Mouse (Mus musculus) spleen, adult 2 months (tissue): ENCODE measurements around the gene Catsperg2. TPM values are rescaled to one million over a fixed set of nuclear protein-coding genes. Genes with fewer than 3 reads are reported as not detected.
A peak's percentile ranks its signal among the peaks of the same experiment; 100 is the strongest.
"Not testable (repeated sequence)": the region's sequence is repeated elsewhere in the genome, so short reads cannot be mapped to it uniquely, and the experiment has no call there.

Experiments used
- DNase-seq, 2 experiments: peaks; one replicate each; pipeline versions ENCODE4 v3.0.0 to v3.0.0-alpha.2; 2012 to 2021; ENCODE audit warnings: low spot score in 2 of 2, low read depth in 1 of 2
- H3K27ac ChIP-seq: fragments of 200-500 bp; 2 replicates; pipeline ENCODE4 v1.5.1; 2012; ENCODE audit warnings: low read length, inconsistent platforms; ENCODE audit not compliant: insufficient read depth
- H3K27me3 ChIP-seq: fragments of 200-500 bp; 2 replicates; pipeline ENCODE4 v1.6.1; 2012; ENCODE audit warnings: mild to moderate bottlenecking, moderate library complexity, low read length, inconsistent platforms; ENCODE audit not compliant: control insufficient read depth, insufficient read depth
- H3K36me3 ChIP-seq: fragments of 200-500 bp; 2 replicates; pipeline ENCODE4 v1.6.1; 2012; ENCODE audit warnings: mild to moderate bottlenecking, low read length, inconsistent platforms; ENCODE audit not compliant: control insufficient read depth, insufficient read depth
- H3K4me1 ChIP-seq: fragments of 200-500 bp; 2 replicates; pipeline ENCODE4 v1.6.1; 2011; ENCODE audit warnings: inconsistent platforms; ENCODE audit not compliant: control insufficient read depth, insufficient read depth, insufficient read length
- H3K4me3 ChIP-seq: fragments of 200-500 bp; 2 replicates; pipeline ENCODE4 v1.5.1; 2011; ENCODE audit warnings: mild to moderate bottlenecking, inconsistent platforms; ENCODE audit not compliant: insufficient read depth, insufficient read length; ENCODE audit errors: extremely low read depth
- CTCF ChIP-seq: fragments of 200-500 bp; IDR thresholded peaks from 2 replicates; pipeline ENCODE4 v1.5.1; 2011; ENCODE audit warnings: mild to moderate bottlenecking, inconsistent platforms; ENCODE audit not compliant: insufficient read depth, insufficient read length, insufficient replicate concordance; ENCODE audit errors: extremely low read depth
- POLR2A ChIP-seq: fragments of 200-500 bp; IDR thresholded peaks from 2 replicates; pipeline ENCODE4 v1.6.1; 2011; ENCODE audit warnings: low read depth, low read length, inconsistent platforms
- WGBS: fragments of 180-500 bp; shearing (Covaris S2); methylation state at CpG from one replicate; pipeline ENCODE4 v1.1.7; 2018; 5-methylcytosine and 5-hydroxymethylcytosine counted together
- polyA plus RNA-seq: library from polyadenylated mRNA; depleted of rRNA; stranded (reverse); fragments of >200 nt; gene quantifications from 2 replicates; pipeline ENCODE4 v1.2.3, GENCODE M21; 2012

The Catsperg2 gene
- polyA plus RNA-seq, 1 experiment, result 0.13 TPM

DNA sequence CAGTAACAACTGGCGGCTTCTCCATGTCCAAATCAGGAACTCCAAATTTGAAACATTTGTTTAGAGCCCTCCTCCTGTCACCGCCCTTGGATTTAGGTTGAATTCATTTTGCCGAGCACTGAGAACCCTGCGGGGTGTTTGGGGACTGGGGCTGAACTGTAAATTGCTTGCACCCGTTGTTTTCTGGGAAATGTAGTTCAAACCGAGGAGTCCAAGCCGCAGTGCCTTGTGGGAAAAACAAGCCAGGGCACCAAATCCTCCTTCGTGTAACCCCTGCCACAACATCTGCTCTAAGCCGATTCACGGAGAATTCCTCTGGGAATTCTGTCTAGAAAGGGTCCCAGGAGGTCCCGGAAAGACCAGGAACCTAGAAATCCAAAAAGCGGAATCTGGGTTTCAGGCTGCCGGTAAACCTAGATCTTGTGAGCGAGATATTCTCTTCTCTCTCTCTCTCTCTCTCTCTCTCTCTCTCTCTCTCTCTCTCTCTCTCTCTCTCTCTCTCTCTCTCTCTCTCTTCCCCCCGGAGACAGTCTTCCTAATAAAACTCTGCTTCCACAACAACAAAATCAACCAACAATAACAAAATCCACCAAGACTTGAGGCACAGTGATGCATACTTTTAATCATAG lies 40.3 kb upstream of the Catsperg2 start:
- Histone ChIP-seq H3K4me3 (peak overlapping the region; percentile 58), H3K4me1 (peaks cover 6% of the 10 kb centered on the region; the same call in 1 of the 2 replicates), H3K36me3 (0 out of 2 replicates have a peak, but pooled peaks cover 4% of the 10 kb centered on the region), H3K27ac (peak overlapping the region; percentile 55), H3K27me3 (no peaks in the 10 kb centered on the region)
- DNase-seq, result peak; percentile 57 to 80
- under 1% methylated on average over 15 of the region's 15 CpGs for WGBS
- TF ChIP-seq CTCF (no peak), POLR2A (no peak)

DNA sequence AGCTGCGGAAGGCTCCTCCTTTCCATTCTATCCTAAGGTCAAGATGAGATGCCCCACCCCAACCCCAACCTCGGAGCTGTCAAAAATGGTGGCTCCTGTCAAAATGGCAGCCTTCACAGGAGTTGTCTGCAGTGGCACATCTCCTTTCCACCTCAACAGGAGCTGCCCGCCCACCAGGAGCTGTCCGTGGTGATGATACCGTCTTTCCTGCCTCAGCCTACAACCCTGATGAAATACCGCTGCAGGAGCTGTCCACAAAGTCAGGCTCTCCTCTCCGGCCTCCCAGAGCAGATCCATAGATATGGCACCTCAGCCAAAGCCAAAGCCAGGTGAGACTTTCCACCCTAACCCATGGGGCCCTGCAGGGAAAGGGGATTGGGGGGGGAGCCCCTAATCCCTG lies 37.9 kb upstream of the Catsperg2 start:
- no peak for DNase-seq
- Histone ChIP-seq H3K27ac (no peak overlapping the region), H3K27me3 (no peaks in the 10 kb centered on the region), H3K4me3 (no peak overlapping the region), H3K4me1 (peaks cover 6% of the 10 kb centered on the region; the same call in 1 of the 2 replicates), H3K36me3 (no peaks in the 10 kb centered on the region)
- WGBS, result 91% methylated on average over 7 of the region's 7 CpGs
- TF ChIP-seq CTCF (no peak), POLR2A (no peak)

DNA sequence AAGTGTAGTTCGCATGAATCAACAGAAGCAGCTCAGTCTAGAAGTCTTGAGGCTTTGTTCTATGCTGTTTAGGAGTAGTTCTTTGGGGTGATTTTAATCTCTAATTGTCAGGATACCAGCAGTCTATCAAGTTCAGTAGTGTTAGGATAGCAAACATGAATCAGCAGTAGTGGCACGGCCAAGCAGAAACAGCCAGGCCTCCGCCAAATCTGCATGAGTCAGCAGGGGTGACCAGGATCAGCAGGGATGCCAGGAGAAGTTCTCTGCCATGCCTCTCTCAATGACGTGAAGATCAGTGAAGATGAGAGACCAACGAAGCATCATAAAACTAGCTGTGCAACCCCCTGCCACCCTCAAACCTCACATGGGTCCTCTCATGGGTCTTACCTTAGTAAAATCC lies 33.6 kb upstream of the Catsperg2 start:
- H3K4me1 ChIP-seq, result no peaks in the 10 kb centered on the region
- TF ChIP-seq POLR2A (no peak), CTCF (no peak)
- no peaks in the 10 kb centered on the region for H3K36me3 ChIP-seq
- H3K27ac ChIP-seq, result no peak overlapping the region
- DNase-seq, result no peak
- H3K27me3 ChIP-seq, result no peaks in the 10 kb centered on the region
- H3K4me3 ChIP-seq, result no peak overlapping the region
- WGBS, result 87% methylated on average over 5 of the region's 5 CpGs

DNA sequence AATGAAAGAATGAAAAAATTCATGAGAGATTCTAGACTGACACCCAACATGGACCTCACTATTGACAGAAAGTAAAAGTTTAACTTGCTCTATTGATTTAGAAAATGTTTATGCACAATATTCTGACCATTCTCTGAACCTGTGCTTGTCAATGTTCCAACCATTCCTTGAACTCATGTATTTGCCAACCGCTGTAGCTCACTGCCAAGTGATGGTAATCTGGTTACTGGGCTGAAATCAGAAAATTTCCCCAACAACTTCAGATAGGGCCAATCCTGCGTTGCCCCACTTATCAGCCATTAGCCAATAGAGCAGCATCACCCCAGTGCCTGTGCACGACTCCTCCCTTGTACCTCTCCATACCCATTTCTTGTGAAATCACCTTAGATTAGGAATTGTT lies 15.4 kb upstream of the Catsperg2 start:
- Histone ChIP-seq H3K27ac (no peak overlapping the region), H3K4me1 (no peaks in the 10 kb centered on the region), H3K4me3 (no peak overlapping the region), H3K36me3 (no peaks in the 10 kb centered on the region), H3K27me3 (no peaks in the 10 kb centered on the region)
- TF ChIP-seq CTCF, result no peak
- TF ChIP-seq POLR2A, result no peak
- DNase-seq, result no peak
- WGBS, result 80% methylated on average over 3 of the region's 3 CpGs

DNA sequence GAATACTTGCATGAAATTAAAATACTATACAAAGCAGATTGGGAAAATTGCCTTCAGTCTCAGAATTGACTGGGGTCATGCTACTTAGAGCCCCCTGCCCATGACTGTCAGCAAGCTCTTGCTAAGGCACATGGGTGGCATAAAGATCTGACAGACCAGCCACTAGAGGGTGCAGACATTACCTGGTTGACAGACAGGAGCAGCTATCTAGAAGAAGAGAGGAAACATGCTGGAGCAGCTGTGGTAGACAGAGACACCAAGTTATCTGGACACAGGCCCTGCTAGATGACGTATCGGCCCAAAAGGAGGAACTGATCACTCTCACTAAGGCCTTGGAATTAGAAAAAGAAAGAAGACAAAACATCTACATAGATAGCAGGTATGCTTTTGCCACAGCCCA lies 1.2 kb upstream of the Catsperg2 start:
- no peaks in the 10 kb centered on the region for H3K27me3 ChIP-seq
- no peaks in the 10 kb centered on the region for H3K4me1 ChIP-seq
- TF ChIP-seq POLR2A, result no peak
- 61% methylated on average over 2 of the region's 2 CpGs for WGBS
- DNase-seq, result no peak
- H3K4me3 ChIP-seq, result no peak overlapping the region
- H3K27ac ChIP-seq, result no peak overlapping the region
- H3K36me3 ChIP-seq, result no peaks in the 10 kb centered on the region

DNA sequence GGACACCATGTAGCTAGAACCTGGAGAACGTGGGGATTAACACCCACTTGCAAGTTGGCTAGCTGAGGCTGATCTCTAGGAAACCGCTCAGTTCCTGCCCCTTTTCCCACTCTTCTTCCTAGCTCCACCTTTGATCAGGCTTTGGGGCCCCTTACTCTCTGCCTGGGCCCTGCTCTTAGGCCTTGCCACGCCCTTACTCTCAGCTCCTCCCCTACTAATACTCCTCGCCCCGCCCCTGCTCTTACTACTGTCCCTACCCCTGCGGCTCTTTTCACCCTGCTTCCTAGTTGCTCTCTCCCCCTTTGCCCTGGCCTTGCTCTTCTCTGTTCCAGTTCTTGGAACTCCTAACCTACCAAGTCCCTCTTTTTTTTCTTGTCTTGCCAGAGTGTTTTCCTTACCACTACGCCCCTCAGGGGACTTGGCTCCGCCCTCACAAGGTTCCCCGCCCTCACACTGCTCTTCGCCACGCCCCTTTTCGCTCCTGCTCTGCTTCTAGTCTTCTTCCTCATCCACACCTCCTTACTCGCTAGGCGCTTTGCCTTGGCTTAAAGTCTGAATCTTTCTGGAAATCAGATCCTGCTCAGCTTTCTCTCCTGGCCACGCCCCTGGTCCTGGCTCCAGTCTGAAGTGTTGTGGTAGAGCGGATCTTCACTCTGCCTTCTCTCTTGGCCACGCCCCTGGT lies 1.2 kb downstream of the Catsperg2 start:
- H3K36me3 ChIP-seq, H3K4me3 ChIP-seq, H3K27ac ChIP-seq, H3K27me3 ChIP-seq, H3K4me1 ChIP-seq, DNase-seq: not testable (repeated sequence)
- WGBS, result 39% methylated on average over 17 of the region's 17 CpGs

DNA sequence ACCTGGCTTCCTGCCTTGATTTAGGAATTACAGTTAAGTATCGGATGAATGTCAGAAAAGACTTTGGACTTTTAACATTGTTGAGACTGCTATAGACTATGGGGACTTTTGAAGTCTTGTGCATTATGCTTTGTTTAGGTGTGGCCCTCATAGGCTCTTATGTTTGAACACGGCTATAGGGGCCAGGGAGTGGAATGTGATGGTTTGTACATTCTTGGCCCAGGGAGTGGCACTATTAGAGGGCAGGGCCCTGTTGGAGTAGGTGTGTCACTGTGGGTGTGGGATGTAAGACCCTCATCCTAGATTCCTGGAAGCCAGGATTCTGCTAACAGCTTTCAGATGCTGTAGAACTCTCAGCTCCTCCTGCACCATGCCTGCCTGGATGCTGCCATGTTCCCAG lies 17.9 kb downstream of the Catsperg2 start:
- not testable (repeated sequence) for H3K27me3 ChIP-seq, H3K27ac ChIP-seq, H3K36me3 ChIP-seq, H3K4me1 ChIP-seq, DNase-seq, H3K4me3 ChIP-seq
- 85% methylated on average over 2 of the region's 2 CpGs for WGBS

DNA sequence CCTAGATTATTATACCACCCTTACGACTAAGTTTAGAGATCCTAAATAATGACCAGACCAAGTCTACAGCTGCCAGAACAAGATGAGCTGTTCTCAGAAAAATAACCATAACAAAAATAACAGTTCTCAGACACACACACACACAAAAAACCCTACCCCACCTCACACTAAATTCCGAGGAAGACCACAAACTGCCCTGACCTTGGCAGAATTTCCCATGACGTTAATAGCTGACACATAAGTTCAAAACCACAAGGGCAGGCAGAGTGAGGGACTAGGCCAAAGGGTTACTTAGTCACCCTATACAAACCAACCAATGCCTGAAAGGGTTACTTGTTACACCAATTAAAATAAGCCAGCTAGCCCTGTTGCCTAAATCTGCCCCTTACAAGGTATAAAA lies 31.6 kb downstream of the Catsperg2 start:
- H3K4me3 ChIP-seq, H3K27me3 ChIP-seq, H3K27ac ChIP-seq, DNase-seq, H3K4me1 ChIP-seq, H3K36me3 ChIP-seq: not testable (repeated sequence)
- WGBS, result 75% methylated on average over 3 of the region's 3 CpGs
